Mouse (Mus musculus) cortical plate, adult 2 months (tissue): ENCODE measurements around the gene Odf3l1.

Experiments
- CTCF ChIP-seq: fragments of 200-500 bp; IDR thresholded peaks from 2 replicates; pipeline ENCODE4 v1.5.1; 2011; ENCODE audit warnings: mild to moderate bottlenecking, control low read depth, low read length; ENCODE audit not compliant: insufficient read depth; ENCODE audit errors: extremely low read depth
- POLR2A ChIP-seq: fragments of 200-500 bp; IDR thresholded peaks from 2 replicates; pipeline ENCODE4 v1.6.1; 2011; ENCODE audit warnings: mild to moderate bottlenecking, low read length, control low read depth; ENCODE audit not compliant: insufficient read depth; ENCODE audit errors: extremely low read depth

GRCm38 (mm10) chr9:56871191-56871590 lies 6.7 kb upstream of the Odf3l1 start:
- no peak for TF ChIP-seq POLR2A
- no peak for TF ChIP-seq CTCF
